Mouse (Mus musculus): ENCODE data around the gene Scn4a.
"Not testable (repeated sequence)": the region's sequence is repeated elsewhere in the genome, so short reads cannot be mapped to it uniquely, and the experiment has no call there.

Gene Scn4a

DNA sequence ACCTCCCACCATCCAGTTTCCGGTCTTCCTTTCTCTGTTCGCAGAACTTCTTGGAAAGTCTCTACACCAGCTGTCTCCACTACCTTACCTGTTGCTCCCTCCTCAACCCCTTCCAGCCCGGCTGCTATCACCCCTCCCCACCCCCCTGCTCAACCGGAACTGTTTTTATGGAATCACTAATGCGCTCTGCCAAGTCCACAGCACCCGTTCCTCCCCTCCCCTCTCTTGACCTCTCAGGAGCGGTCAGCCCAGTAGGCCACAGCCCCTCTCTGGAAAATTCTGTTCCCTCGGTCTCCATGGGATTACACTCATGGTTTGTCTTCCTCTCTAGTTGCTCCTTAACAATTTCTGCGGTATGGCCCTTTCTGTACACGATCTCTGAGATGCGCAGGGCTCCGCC lies at the start of gene Scn4a:
TSS of gene Scn4a (minus strand) at position 101 of the 400 bp plus-strand sequence.
- DNase-seq (ENCODE audit: low spot score) = no peak

- DNase-seq (ENCODE audit: low spot score) = no peak
Observed at GRCm38 (mm10) chr11:106398481-106398880, 45.4 kb upstream of the Scn4a start.

- no peak for DNase-seq (ENCODE audit: low spot score)
Observed at GRCm38 (mm10) chr11:106397656-106398055, 44.6 kb upstream of the Scn4a start.

GRCm38 (mm10) chr11:106394055-106394454 lies 41.0 kb upstream of the Scn4a start:
- DNase-seq (ENCODE audit: low spot score) = not testable (repeated sequence)

GRCm38 (mm10) chr11:106393331-106393616 lies 40.2 kb upstream of the Scn4a start:
- DNase-seq (ENCODE audit: low spot score) = no peak

DNA sequence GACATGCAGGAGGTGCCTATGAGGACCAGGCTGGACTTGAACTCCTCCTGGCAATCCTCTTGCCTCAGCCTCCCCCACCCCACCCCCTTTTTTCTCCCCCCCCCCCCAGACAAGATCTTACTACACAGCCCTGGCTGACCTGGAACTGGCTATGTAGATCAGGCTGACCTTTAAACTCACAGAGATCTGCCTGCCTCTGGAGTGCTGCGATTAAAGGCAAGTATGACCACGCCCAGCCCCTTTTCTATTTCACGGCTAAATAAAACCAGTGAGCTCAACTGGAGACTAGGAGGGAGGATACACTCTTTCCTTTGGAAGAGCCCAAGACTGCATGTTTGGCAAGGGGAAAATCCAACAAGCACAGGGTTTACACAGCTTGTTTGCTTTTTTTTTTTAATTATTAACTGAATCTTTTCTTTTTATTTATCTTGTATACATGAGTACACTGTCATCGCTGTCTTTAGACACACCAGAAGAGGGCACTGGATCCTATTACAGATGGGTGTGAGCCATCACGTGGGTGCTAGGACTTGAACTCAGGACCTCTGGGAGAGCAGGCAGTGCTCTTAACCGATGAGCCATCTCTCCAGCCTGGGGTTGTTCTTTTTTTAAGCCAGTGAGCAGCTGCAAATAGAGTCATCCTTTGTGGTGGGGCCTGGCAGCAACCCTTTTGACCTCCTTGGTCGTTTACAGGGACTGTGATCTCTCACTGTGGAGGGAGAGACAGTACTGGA lies 39.7 kb upstream of the Scn4a start:
- no peak for DNase-seq (ENCODE audit: low spot score)

DNA sequence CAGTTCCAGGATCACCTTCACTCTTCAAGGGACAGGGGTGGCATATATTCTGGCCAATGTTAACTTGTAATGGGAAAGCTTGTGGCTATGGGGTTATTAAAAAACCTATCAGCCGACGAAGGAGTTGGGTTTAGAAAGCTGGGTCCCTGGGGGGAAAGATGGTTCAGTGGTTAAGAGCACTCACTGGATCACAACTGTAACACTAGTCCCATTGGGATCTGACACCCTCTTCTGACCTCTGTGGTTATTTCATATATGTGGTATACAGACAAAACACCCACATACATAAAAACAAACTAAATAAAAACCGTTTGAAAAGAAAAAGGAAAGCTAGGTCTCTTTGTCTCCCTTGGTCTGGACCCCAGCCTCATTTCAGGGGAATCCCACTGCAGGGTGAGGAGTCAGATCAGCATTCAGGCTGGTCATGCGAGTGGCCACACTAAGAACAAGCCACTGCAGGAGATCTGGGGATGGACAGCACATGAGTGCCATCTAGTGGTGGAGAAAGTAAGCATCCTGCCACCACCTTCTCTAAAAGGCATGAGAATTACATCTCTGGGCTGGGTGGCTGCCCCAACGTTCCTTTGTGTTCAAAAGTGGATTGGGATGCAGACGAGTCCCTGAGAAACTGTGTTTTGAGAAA lies 38.6 kb upstream of the Scn4a start:
- DNase-seq (ENCODE audit: low spot score) = peak; percentile 73

DNA sequence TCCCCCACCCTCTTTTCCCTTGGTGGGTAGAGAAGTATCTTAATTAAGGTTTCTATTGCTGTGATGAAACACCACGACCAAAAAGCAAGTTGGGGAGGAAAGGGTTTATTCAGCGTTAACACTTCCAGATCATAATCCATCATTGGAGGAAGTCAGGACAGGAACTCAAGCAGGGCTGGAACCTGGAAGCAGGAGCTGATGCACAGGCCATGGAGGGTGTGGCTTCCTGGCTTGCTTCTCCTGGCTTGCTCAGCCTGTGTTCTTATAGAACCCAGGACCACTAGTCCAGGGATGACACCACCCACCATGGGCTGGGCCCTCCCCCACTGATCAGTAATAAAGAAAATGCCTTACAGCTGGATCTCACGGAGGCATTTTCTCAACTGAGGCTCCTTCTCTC lies 37.7 kb upstream of the Scn4a start:
- DNase-seq (ENCODE audit: low spot score) = no peak

- no peak for DNase-seq (ENCODE audit: low spot score)
Observed at GRCm38 (mm10) chr11:106389611-106390010, 36.5 kb upstream of the Scn4a start.

DNA sequence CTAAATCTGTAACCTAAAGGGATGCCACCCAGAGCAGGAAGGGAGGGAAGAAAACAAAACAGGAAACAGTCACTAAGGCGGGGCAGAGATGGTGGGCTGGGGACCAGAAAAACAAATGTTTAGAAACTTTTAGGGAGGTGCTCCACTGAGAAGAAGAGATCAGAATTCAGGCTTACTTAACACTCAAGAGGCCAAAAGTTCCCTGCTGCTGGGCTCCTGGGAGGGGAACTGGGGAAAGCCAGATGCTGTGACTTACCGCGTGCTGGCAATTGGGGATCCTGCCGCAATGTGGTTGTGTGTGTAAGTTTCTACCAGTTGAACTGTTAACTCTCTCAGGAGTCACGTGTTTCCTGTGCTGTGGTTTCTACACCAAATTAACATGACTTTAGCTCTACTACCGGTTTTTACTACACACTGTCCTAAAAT lies 34.7 kb upstream of the Scn4a start, which contains the start of gene Icam2:
TSS of gene Icam2 (minus strand) at position 285 of the 426 bp plus-strand sequence.
- DNase-seq (ENCODE audit: low spot score) = no peak

GRCm38 (mm10) chr11:106387020-106387419 lies 33.9 kb upstream of the Scn4a start:
- no peak for DNase-seq (ENCODE audit: low spot score)

DNA sequence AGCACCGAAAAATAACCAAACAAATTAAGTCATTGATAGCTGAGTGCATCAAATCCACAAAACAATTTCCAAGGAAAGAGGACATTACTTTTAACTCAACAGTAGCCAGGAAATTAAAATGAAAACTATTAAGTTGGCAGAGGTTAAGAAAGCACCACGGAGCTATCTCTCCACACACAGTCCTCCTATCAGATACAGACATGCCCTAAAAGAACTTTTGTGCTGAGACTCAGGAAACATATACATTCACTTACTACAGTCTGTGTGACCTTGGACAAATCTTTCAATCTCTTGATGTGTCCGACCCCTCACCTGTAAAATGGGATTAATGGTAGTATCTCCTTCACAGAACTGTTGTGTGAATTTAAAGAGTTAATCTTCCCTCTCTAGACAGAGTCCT lies 33.3 kb upstream of the Scn4a start:
- no peak for DNase-seq (ENCODE audit: low spot score)

GRCm38 (mm10) chr11:106383051-106383790 lies 30.1 kb upstream of the Scn4a start:
- DNase-seq (ENCODE audit: low spot score) = no peak

DNA sequence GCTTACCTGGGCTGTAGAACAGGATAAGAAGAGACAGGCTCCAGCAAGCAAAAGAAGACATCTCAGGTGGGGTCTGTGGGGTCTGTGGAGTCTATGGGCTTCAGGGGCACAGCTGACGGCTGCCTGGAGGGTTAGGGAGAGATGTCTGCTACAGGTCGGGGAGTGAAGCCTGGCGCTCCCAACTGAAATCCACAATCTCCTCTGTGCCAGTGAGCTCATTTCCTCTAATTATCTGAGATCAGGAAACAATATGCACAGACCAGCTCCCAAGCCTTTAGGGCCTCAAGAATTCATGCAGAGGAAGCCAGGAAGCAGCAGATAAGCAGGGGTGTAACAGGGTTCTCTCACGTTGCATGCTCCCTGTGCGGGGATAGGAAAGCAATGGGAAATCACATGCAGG lies 29.3 kb upstream of the Scn4a start:
- DNase-seq (ENCODE audit: low spot score) = no peak

GRCm38 (mm10) chr11:106381883-106382282 lies 28.8 kb upstream of the Scn4a start:
- no peak for DNase-seq (ENCODE audit: low spot score)

DNA sequence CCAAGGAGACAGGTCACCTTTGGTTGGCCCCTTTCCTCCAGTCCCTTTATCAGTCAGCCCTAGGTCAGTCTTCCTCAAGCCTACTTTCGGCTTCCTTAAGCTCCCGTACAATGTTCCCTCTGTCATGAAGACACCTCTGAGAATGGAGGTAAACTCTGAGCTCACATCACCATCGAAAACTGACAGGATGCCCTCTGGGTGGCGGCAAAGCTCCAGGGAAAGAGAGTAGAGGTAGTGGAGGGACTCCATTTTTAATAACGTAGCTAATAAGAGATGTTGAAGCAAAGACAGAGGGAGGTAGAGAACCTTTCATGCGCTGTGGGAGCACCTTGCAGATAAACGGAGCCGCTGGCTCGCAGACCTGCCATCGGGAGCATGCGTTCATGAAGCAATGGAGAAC lies 27.9 kb upstream of the Scn4a start:
- no peak for DNase-seq (ENCODE audit: low spot score)

DNA sequence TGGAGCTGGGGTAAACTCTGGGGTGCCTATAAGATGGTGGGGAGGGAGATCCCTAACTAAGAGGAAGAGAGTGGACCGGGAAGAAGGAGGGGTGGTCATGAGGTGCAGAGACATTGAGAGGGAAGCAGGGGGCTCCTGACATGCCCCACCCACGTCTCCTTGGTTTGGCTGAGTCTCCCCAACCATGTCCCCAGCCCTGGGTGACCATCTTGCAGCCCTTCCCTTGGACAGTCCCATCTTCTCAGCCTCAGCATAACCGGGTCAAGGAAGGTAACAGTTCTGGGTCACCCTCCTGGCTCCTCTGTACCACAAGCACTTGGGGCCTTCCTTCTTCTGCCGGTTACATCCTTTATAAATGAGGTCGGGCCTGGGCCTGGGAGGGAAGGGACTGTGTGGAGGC lies 21.9 kb upstream of the Scn4a start:
- DNase-seq (ENCODE audit: low spot score) = no peak

- DNase-seq (ENCODE audit: low spot score) = peak; percentile 49
Observed at GRCm38 (mm10) chr11:106374559-106374958, 21.5 kb upstream of the Scn4a start.

- no peak for DNase-seq (ENCODE audit: low spot score)
Observed at GRCm38 (mm10) chr11:106373998-106374397, 20.9 kb upstream of the Scn4a start.

DNA sequence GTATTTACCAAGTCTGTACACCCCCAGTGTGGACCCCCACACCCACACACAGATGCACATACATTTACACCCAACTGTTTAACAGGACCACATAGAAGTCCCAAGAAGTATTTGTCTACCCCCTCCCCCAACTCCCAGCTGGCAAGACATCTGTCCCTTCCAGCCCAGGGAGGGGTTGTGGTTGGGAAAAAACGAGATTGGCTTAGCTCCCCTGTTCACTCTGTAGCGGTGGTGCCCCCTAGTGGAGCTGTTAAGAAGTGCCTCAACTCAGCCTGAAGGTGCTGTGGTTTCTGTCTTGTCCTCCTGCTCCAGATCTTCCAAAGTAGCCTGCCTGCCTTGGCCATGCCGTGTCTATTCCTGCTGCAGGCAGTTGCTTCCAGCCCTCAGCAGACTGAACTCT lies 13.2 kb upstream of the Scn4a start:
- DNase-seq (ENCODE audit: low spot score) = peak; percentile 81

- no peak for DNase-seq (ENCODE audit: low spot score)
Observed at GRCm38 (mm10) chr11:106365366-106365765, 12.3 kb upstream of the Scn4a start, which contains the start of gene Prr29. Prr29 (plus strand) TSS chr11:106365472.

DNA sequence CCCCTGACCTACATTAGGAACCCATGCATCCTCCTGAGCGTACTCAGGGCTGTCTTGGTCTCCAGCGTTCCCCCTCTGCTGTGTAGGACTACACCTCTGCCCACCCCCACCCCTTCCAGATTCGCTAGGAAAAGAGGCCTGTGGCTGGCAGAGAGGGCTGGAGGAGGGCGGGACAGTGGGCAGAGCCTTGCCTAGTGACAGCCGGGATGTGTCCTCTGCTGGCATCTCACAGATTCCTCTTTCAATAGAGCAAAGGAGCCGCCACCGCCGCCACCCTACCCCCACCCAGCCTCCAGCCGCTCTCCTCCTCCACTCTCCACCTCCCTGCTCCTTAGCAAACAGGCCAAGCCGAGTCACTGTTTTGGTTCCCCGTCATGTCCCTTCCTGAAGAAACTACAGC lies 11.6 kb upstream of the Scn4a start:
- peak; percentile 18 for DNase-seq (ENCODE audit: low spot score)

DNA sequence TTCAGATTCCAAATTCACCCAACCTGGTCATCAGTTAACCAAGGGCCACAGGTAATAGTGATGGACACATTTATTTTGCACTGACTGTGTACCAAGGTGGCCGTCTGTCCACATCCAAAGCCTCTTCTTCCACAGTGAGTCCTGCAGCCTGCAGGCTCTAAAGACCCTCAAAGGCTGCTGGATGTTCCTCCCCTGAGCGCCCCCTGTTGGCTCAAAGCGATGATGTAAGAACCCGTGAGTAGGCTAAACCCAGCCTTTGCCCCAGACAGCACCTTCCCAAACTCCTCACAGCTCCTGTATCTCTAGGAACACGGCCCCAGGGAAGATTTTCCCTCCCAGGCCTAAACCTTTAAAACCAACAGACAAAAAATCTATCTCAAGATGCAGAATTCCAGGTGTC lies 6.3 kb upstream of the Scn4a start:
- no peak for DNase-seq (ENCODE audit: low spot score)
